8 mouse cellular contexts compared by ENCODE assay signal in the genomic region with DNA sequence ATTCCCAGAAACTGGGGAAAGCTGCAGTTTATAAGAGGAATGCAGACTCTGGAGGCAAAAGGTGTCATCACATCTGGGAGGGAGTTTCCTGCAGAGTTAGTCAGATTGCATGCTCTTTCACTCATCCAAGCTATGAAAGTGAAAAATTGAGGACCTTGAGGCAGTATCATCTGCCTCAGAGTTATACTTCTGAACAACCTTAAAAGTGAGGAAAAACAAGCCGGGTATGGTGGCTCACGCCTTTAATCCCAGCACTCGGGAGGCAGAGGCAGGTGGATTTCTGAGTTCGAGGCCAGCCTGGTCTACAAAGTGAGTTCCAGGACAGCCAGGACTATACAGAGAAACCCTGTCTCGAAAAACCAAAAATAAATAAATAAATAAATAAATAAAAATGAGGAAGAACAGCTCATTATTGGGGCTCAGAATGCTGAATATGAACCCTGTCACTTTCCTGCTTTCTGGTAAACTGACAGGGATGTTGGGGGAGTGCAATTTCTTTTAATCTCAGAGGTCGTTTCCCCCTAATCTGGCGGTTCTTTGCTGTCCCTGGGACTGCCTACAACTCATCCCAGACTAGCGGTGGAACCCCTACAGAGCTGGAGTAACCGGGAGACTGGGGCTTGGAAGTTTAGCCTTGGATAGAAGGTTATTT. TPM values are rescaled to one million over a fixed set of nuclear protein-coding genes. Genes with fewer than 3 reads are reported as not detected.
A peak's percentile ranks its signal among the peaks of the same experiment; 100 is the strongest.
DNase-seq lines count a peak whose midpoint lies in the region; ATAC-seq lines count a peak whose summit lies in the region.

No protein-coding gene starts in this region.

- H3K4me2 ChIP-seq in kidney, embryonic 14.5 days (replicated peaks; ENCODE audit: low read depth, low read length) = peak overlapping the region; percentile 67

- peak overlapping the region; percentile 50 for H3K9ac ChIP-seq in kidney, embryonic 14.5 days (ENCODE audit: low read depth, low read length)

- peak overlapping the region; percentile 79 for H3K27ac ChIP-seq in kidney, embryonic 14.5 days (ENCODE audit: low read depth, low read length)
- H3K27ac ChIP-seq in hindbrain, embryonic 10.5 days = peak overlapping the region; percentile 92
- H3K27ac ChIP-seq in midbrain, embryonic 10.5 days (replicated peaks) = peak overlapping the region; percentile 88

- ATAC-seq in kidney, embryonic 14.5 days (ENCODE audit: low FRiP score, low TSS enrichment) = no peak

- H3K4me3 ChIP-seq in kidney, embryonic 14.5 days (ENCODE audit: low read length) = peak overlapping the region; percentile 48
- peak overlapping the region; percentile 89 for H3K4me3 ChIP-seq in hindbrain, embryonic 10.5 days
- H3K4me3 ChIP-seq in midbrain, embryonic 10.5 days = peak overlapping the region; percentile 90

- H3K9me3 ChIP-seq in kidney, embryonic 14.5 days (ENCODE audit: control insufficient read depth, low read length) = no peaks in the 10 kb centered on the region
- H3K9me3 ChIP-seq in hindbrain, embryonic 10.5 days = no peaks in the 10 kb centered on the region
- no peaks in the 10 kb centered on the region for H3K9me3 ChIP-seq in midbrain, embryonic 10.5 days (replicated peaks)

- H3K27me3 ChIP-seq in kidney, embryonic 14.5 days (ENCODE audit: control insufficient read depth, insufficient read depth, low read length) = no peaks in the 10 kb centered on the region
- no peaks in the 10 kb centered on the region for H3K27me3 ChIP-seq in hindbrain, embryonic 10.5 days (ENCODE audit: insufficient read depth, poor library complexity, severe bottlenecking)
- H3K27me3 ChIP-seq in midbrain, embryonic 10.5 days (ENCODE audit: low read depth, poor library complexity, severe bottlenecking) = peaks cover 5% of the 10 kb centered on the region; the same call in 1 of the 2 replicates

- WGBS in kidney, embryonic 14.5 days = 46% methylated on average over 9 of the region's 9 CpGs
- 43% methylated on average over 9 of the region's 9 CpGs for WGBS in hindbrain, embryonic 10.5 days
- 45% methylated on average over 9 of the region's 9 CpGs for WGBS in midbrain, embryonic 10.5 days

- H3K36me3 ChIP-seq in kidney, embryonic 14.5 days (ENCODE audit: control insufficient read depth, insufficient read depth, low read length) = peaks cover 20% of the 10 kb centered on the region
- H3K36me3 ChIP-seq in hindbrain, embryonic 10.5 days = peaks cover 25% of the 10 kb centered on the region
- H3K36me3 ChIP-seq in midbrain, embryonic 10.5 days = peaks cover 24% of the 10 kb centered on the region

- H3K4me1 ChIP-seq in kidney, embryonic 14.5 days (ENCODE audit: control insufficient read depth, insufficient read depth, low read length) = peaks cover 5% of the 10 kb centered on the region; the same call in 1 of the 2 replicates
- H3K4me1 ChIP-seq in hindbrain, embryonic 10.5 days (replicated peaks) = peaks cover 9% of the 10 kb centered on the region
- peaks cover 8% of the 10 kb centered on the region for H3K4me1 ChIP-seq in midbrain, embryonic 10.5 days

- DNase-seq in kidney, adult 9 months = no peak
- peak; percentile 13 for DNase-seq in MN1 (ENCODE audit: low spot score)
- DNase-seq in hindbrain, embryonic 10.5 days (ENCODE audit: low spot score) = no peak
- DNase-seq in midbrain, embryonic 10.5 days (ENCODE audit: low spot score) = no peak
- no peak for DNase-seq in natural killer cell, adult 2 months (ENCODE audit: low spot score in 2 of 2)
- no peak for DNase-seq in kidney, postnatal 4 days
- DNase-seq in Muller cell, postnatal 12 days (ENCODE audit: inconsistent ontology term) = no peak

RNA-seq across cellular contexts. Expression of gene Tmem128, which starts 0.4 kb away (rescaled TPM):
- polyA plus RNA-seq in kidney, embryonic 14.5 days (2014; fragmentation: Nextera tagmentation; extraction: Ambion mirVana) = 103 and 114 TPM in 2 replicates
- polyA plus RNA-seq in hindbrain, embryonic 10.5 days (2016; fragmentation: Nextera tagmentation; extraction: Ambion mirVana) = 81.7 and 93.4 TPM in 2 replicates
- 83.3 and 89.2 TPM in 2 replicates for polyA plus RNA-seq in midbrain, embryonic 10.5 days (2016; fragmentation: Nextera tagmentation; extraction: Ambion mirVana)

RNA-seq across cellular contexts. Expression of gene Otop1, which starts 16.2 kb away (rescaled TPM):
- polyA plus RNA-seq in kidney, embryonic 14.5 days (2014; fragmentation: Nextera tagmentation; extraction: Ambion mirVana) = not detected in 2 replicates
- 0.06 and 0.07 TPM in 2 replicates for polyA plus RNA-seq in hindbrain, embryonic 10.5 days (2016; fragmentation: Nextera tagmentation; extraction: Ambion mirVana)
- polyA plus RNA-seq in midbrain, embryonic 10.5 days (2016; fragmentation: Nextera tagmentation; extraction: Ambion mirVana) = 0.10 TPM in 1 of 2 replicates, not detected in the other

RNA-seq across cellular contexts. Expression of gene Lyar, which starts 39.3 kb away (rescaled TPM):
- polyA plus RNA-seq in kidney, embryonic 14.5 days (2014; fragmentation: Nextera tagmentation; extraction: Ambion mirVana) = 134 and 156 TPM in 2 replicates
- polyA plus RNA-seq in hindbrain, embryonic 10.5 days (2016; fragmentation: Nextera tagmentation; extraction: Ambion mirVana) = 101 and 148 TPM in 2 replicates
- 137 and 169 TPM in 2 replicates for polyA plus RNA-seq in midbrain, embryonic 10.5 days (2016; fragmentation: Nextera tagmentation; extraction: Ambion mirVana)

RNA-seq across cellular contexts. Expression of gene Zbtb49, which starts 39.3 kb away (rescaled TPM):
- 9.5 and 14.2 TPM in 2 replicates for polyA plus RNA-seq in kidney, embryonic 14.5 days (2014; fragmentation: Nextera tagmentation; extraction: Ambion mirVana)
- polyA plus RNA-seq in hindbrain, embryonic 10.5 days (2016; fragmentation: Nextera tagmentation; extraction: Ambion mirVana) = 16.4 and 19.4 TPM in 2 replicates
- polyA plus RNA-seq in midbrain, embryonic 10.5 days (2016; fragmentation: Nextera tagmentation; extraction: Ambion mirVana) = 15.7 and 19.3 TPM in 2 replicates

RNA-seq across cellular contexts. Expression of gene Drd5, which starts 59.6 kb away (rescaled TPM):
- not detected in 2 replicates for polyA plus RNA-seq in kidney, embryonic 14.5 days (2014; fragmentation: Nextera tagmentation; extraction: Ambion mirVana)
- polyA plus RNA-seq in hindbrain, embryonic 10.5 days (2016; fragmentation: Nextera tagmentation; extraction: Ambion mirVana) = not detected in 2 replicates
- 0.10 TPM in 1 of 2 replicates, not detected in the other for polyA plus RNA-seq in midbrain, embryonic 10.5 days (2016; fragmentation: Nextera tagmentation; extraction: Ambion mirVana)
